Mouse (Mus musculus): Measurements from ENCODE around the gene Fam189a1. TPM values are rescaled to one million over a fixed set of nuclear protein-coding genes. Genes with fewer than 3 reads are reported as not detected.
A peak's percentile ranks its signal among the peaks of the same experiment; 100 is the strongest.

Gene Fam189a1
- total RNA-seq, 2 experiments from 2014 or later = 58.1 to 59.0 TPM

- DNase-seq (ENCODE audit: low spot score in 2 of 2) = no peak
- intact Hi-C loops (cut with DNase I) = no loop called here
Observed at GRCm38 (mm10) chr7:65056864-65057263, 99.5 kb downstream of the Fam189a1 start.

- no peak for DNase-seq (ENCODE audit: low spot score in 2 of 2)
- intact Hi-C loops (cut with DNase I) = no loop called here
Observed at GRCm38 (mm10) chr7:65051986-65052385, 104.4 kb downstream of the Fam189a1 start.

- intact Hi-C loops (cut with DNase I) = no loop called here
Observed at GRCm38 (mm10) chr7:65049236-65049954, 107.0 kb downstream of the Fam189a1 start.

GRCm38 (mm10) chr7:65047700-65048099 is 108.7 kb downstream of the Fam189a1 start:
- no peak for DNase-seq (ENCODE audit: low spot score in 2 of 2)
- intact Hi-C loops (cut with DNase I) = no loop called here

More at GRCm38 (mm10) chr7:65049236-65049954, 107.0 kb downstream of the Fam189a1 start:
- no peak for DNase-seq (ENCODE audit: low spot score in 2 of 2)

GRCm38 (mm10) chr7:65046690-65047089 is 109.7 kb downstream of the Fam189a1 start:
- DNase-seq (ENCODE audit: low spot score in 2 of 2) = no peak
- intact Hi-C loops (cut with DNase I) = no loop called here

GRCm38 (mm10) chr7:65044280-65044679 is 112.1 kb downstream of the Fam189a1 start:
- intact Hi-C loops (cut with DNase I) = no loop called here
- DNase-seq (ENCODE audit: low spot score in 2 of 2) = no peak

- intact Hi-C loops (cut with DNase I) = no loop called here
- DNase-seq (ENCODE audit: low spot score in 2 of 2) = no peak
Observed at GRCm38 (mm10) chr7:65041106-65041505, 115.3 kb downstream of the Fam189a1 start.

GRCm38 (mm10) chr7:65031741-65032140 is 124.6 kb downstream of the Fam189a1 start:
- no peak for DNase-seq (ENCODE audit: low spot score in 2 of 2)
- intact Hi-C loops (cut with DNase I) = no loop called here

GRCm38 (mm10) chr7:65031195-65031594 is 125.2 kb downstream of the Fam189a1 start:
- DNase-seq (ENCODE audit: low spot score in 2 of 2) = no peak
- intact Hi-C loops (cut with DNase I) = no loop called here

GRCm38 (mm10) chr7:65029985-65030384 is 126.4 kb downstream of the Fam189a1 start:
- intact Hi-C loops (cut with DNase I) = no loop called here
- DNase-seq (ENCODE audit: low spot score in 2 of 2) = no peak

GRCm38 (mm10) chr7:65021298-65021697 is 135.1 kb downstream of the Fam189a1 start:
- intact Hi-C loops (cut with DNase I) = no loop called here

GRCm38 (mm10) chr7:65018036-65018679 is 138.2 kb downstream of the Fam189a1 start:
- DNase-seq (ENCODE audit: low spot score in 2 of 2) = peak in 1 of 2 experiments; percentile 10

More at GRCm38 (mm10) chr7:65021298-65021697, 135.1 kb downstream of the Fam189a1 start:
- DNase-seq (ENCODE audit: low spot score in 2 of 2) = no peak

GRCm38 (mm10) chr7:65017348-65017747 is 139.0 kb downstream of the Fam189a1 start:
- no peak for DNase-seq (ENCODE audit: low spot score in 2 of 2)
- intact Hi-C loops (cut with DNase I) = no loop called here

More at GRCm38 (mm10) chr7:65018036-65018679, 138.2 kb downstream of the Fam189a1 start:
- intact Hi-C loops (cut with DNase I) = no loop called here

- DNase-seq (ENCODE audit: low spot score in 2 of 2) = peak in 1 of 2 experiments; percentile 18
- intact Hi-C loops (cut with DNase I) = no loop called here
Observed at GRCm38 (mm10) chr7:65011133-65011532, 145.2 kb downstream of the Fam189a1 start.

GRCm38 (mm10) chr7:65010275-65010674 is 146.1 kb downstream of the Fam189a1 start:
- DNase-seq (ENCODE audit: low spot score in 2 of 2) = no peak
- intact Hi-C loops (cut with DNase I) = no loop called here

GRCm38 (mm10) chr7:65005731-65006130 is 150.6 kb downstream of the Fam189a1 start:
- DNase-seq (ENCODE audit: low spot score in 2 of 2) = no peak
- intact Hi-C loops (cut with DNase I) = no loop called here

- intact Hi-C loops (cut with DNase I) = no loop called here
Observed at GRCm38 (mm10) chr7:64999718-65000214, 156.6 kb downstream of the Fam189a1 start.

GRCm38 (mm10) chr7:64997743-64998142 is 158.6 kb downstream of the Fam189a1 start:
- intact Hi-C loops (cut with DNase I) = no loop called here
- no peak for DNase-seq (ENCODE audit: low spot score in 2 of 2)

More at GRCm38 (mm10) chr7:64999718-65000214, 156.6 kb downstream of the Fam189a1 start:
- DNase-seq (ENCODE audit: low spot score in 2 of 2) = no peak

GRCm38 (mm10) chr7:64995946-64996444 is 160.4 kb downstream of the Fam189a1 start:
- DNase-seq (ENCODE audit: low spot score in 2 of 2) = no peak
- intact Hi-C loops (cut with DNase I) = no loop called here

GRCm38 (mm10) chr7:64989406-64989805 is 167.0 kb downstream of the Fam189a1 start:
- DNase-seq (ENCODE audit: low spot score in 2 of 2) = no peak
- intact Hi-C loops (cut with DNase I) = no loop called here

- DNase-seq (ENCODE audit: low spot score in 2 of 2) = no peak
- intact Hi-C loops (cut with DNase I) = no loop called here
Observed at GRCm38 (mm10) chr7:64988015-64988414, 168.4 kb downstream of the Fam189a1 start.
